Mouse (Mus musculus) embryo, embryonic 10.5 days (tissue): ENCODE results near the gene Nrxn2.

ENCODE experiments used
- DNase-seq: peaks from one replicate; pipeline ENCODE4 v3.0.0-alpha.2; 2015; ENCODE audit warnings: low spot score

Nrxn2 gene

GRCm38 (mm10) chr19:6542367-6543034 is 124.0 kb downstream of the Nrxn2 start, which contains the start of gene Slc22a12:
Slc22a12 (minus strand) TSS chr19:6543032.
- DNase-seq: no peak

GRCm38 (mm10) chr19:6543035-6543383 is 124.5 kb downstream of the Nrxn2 start:
- no peak for DNase-seq

DNA sequence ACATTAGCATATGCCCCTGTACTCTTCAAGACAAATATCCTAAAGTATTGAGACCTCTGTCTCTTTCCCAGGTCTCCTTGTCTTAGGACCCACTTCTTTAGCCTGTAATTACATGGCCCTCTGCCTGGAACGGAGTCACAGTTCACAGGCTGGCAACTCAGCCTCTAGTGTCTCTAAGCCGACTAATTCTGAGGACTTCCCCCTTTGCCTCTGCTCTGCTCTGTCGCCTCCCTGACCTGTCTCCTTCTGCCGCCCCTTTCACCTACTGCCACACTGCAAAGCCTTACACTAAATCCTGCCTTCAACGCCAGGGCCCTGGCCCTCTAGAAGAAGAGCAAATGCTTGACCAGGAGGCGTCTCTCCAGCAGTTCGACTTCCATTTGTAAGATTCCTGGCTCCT is 125.0 kb downstream of the Nrxn2 start:
- no peak for DNase-seq

DNA sequence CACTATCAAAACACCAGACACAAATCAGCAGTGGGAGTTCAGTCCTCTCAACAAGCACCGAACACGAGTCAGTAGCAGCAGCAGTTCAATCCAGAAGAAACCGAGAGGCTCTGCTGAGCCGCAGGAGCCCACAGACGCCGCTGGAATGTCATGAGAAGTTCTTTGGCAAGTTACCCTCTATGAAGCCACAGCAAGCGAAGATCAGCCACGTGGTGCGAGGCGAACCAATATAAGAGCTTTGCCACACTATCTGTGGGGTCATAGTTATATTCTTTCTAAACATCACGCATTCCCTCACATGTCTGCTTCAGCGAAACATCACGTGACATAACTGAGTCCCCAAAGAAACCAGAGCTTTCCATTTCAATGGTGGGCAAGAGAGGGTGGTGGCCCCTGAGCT is 126.2 kb downstream of the Nrxn2 start:
- no peak for DNase-seq

- no peak for DNase-seq
These were observed 127.0 kb downstream of the Nrxn2 start for GRCm38 (mm10) chr19:6545481-6545880.

- DNase-seq: no peak
These were observed 127.6 kb downstream of the Nrxn2 start for GRCm38 (mm10) chr19:6546096-6546495.

DNA sequence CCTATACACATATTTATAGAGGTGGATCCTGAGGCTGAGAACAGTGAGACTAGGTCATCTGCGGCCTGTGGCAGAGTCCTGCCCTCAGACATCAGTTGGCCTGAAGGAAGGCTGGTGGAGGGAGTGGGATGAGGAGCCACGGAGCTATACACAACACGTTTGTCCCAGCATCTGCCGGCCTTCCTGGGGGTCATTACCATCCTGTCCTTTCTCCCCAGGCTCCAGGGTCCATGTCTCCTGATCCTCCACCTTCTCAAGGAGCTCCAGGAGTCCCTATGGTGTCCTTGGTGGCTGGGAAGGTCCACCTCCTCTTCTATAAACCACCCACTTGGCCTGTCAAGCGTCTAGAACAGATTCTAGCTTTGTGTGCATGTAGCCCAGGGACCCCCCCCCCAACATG is 129.3 kb downstream of the Nrxn2 start:
- no peak for DNase-seq

DNA sequence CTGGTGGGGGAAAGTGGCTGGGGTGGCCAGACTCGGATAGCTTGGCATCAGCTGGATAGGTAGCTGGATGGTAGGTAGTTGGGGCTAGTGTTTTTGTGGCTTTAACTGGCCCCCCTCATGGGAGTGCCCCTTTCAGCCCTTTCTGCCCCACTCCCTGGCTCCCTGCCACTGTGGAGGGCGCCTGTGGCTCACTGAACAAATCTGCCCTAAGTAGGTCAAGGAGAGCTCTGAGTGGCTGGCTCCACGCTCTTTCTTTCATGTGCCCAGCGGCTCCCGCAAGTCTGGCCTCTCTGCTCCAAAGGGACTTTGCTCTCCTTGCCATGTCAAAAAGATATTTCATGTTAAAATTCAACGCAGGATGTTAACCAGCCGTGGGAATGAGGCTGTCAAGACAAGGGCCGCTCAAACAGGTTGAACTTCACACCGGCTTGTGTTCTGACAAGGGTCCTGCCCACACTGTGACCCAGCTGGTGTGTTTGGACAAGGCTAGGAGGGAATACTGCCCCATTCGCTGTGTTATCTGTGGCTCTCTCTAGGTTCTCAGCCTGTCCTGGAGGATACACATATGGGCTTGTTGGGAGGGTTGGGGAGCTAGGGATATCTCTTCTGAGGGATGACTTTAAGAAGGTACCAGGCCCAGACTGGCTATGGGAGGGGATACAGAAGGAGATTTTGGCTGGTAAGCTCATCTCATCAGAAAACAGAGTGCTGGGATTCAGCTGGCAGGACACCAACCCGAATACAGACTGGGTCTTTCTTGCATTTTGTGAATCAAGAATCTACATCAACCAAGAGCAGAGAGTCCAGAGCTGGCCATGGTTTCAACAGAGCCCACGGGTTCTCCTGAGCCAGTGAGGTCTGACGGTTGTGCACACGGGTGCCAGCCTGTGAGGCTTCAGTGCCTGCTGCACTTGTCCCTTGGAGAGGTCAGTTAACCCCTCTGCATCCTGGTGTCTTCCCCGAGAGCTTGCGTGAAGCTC is 130.2 kb downstream of the Nrxn2 start:
- no peak for DNase-seq

DNA sequence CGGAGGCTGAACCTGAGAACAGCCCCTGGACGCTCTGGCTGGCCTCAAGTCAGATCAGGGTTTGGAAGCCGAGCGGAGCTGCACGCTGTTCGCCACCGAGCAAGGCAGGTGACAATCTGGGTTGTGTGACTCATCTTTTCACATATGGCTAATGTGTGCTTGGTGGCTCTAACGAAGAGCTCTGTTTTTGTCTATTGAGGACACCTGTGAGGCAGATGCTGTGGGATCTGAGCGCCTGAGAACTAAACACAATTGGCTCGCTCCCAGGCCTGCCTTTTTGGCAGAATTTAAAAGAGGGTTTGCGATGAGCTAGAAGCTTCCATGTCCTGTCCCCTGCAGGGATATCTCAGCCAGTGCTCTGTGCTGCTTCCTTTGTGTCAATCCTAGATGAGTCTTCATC is 131.0 kb downstream of the Nrxn2 start:
- no peak for DNase-seq

DNA sequence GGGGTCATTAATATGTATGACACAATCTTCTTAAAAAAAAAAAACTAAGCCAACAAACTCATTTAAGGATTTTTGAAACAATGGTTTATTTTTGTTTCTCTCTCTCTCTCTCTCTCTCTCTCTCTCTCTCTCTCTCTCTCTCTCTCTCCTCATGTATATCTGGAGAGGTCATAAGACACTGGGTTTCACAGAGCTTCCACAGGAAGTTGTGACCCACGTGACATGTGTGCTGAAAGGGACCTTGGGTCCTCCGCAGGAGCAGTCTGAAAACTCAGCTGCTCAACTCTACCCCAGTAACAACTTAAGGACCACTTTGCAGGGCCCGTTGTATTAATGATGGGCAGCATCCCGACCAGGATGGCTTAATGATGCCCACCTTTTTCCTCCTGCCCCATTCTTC is 132.7 kb downstream of the Nrxn2 start:
- no peak for DNase-seq

DNA sequence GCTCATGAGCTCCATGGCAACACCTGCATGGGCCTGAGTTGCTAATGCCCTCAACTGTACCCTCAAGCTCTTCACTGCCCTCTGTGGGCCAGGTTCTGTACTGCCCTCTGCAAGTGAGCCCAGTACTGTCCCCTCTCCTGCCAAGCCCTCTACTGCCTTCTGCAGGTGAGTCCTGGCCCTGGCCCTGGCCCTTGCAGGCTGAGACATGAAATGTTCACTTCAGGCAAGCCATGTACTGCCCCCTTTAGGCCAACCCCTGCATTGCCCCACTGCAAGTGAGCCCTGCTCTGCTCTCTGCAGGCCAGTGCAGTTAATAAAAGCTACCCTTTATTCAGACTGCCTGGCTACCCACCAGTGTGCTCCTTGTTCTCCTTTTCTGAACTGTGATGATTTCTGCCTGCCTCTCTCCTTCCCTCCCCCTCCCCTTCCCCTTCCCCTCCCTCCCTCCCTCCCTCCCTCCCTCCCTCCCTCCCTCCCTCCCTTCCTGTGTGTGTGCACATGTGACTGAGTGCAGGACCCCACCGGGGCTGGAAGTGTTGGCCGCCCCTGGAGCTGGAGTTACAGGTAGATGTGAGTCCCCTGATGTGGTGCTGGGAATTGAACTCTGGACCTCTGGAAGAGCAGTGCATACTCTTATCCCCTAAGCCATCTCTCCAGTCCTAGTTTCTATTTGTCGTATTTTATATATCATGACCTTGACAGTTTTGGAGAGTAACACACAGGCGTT is 133.9 kb downstream of the Nrxn2 start:
- peak; percentile 53 for DNase-seq

- no peak for DNase-seq
These were observed 134.6 kb downstream of the Nrxn2 start for GRCm38 (mm10) chr19:6553174-6553573.

DNA sequence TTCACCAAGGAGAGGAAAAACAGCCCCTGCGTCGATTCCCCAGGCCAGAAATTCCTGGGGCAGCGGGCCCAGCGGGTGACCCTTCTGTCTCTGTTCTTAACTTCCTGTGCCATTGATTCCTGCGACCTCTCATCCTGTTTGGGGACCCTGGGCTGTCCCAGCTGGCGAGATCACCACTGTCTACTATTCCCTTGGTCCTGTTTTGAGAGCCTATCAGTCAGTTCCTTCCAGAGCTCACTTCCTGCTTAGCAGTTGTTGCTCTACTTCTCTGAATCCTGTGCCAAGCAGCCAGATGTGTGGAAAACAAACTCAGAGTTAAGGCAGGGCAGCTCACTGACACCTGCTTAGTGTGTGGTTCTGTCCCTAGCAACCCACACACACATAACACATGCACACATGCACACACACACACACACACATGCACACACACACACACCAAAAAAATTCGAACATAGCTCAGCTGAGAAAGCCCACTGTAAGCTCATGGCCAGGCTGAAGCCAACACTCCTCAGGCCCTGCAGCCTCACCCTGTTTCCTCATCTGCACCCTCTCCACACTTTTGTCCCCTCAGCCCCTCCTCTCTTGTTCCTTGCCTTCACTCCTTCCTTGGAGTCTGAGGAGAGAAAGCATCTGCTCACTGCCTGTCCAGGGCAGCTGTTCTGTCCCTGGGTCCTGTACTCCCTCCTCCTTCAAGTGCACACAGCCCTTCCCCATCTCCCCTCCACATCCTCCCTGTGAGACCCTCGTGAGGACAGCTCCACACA is 135.5 kb downstream of the Nrxn2 start:
- peak; percentile 15 for DNase-seq

GRCm38 (mm10) chr19:6559576-6559975 is 141.0 kb downstream of the Nrxn2 start:
- peak; percentile 46 for DNase-seq

DNA sequence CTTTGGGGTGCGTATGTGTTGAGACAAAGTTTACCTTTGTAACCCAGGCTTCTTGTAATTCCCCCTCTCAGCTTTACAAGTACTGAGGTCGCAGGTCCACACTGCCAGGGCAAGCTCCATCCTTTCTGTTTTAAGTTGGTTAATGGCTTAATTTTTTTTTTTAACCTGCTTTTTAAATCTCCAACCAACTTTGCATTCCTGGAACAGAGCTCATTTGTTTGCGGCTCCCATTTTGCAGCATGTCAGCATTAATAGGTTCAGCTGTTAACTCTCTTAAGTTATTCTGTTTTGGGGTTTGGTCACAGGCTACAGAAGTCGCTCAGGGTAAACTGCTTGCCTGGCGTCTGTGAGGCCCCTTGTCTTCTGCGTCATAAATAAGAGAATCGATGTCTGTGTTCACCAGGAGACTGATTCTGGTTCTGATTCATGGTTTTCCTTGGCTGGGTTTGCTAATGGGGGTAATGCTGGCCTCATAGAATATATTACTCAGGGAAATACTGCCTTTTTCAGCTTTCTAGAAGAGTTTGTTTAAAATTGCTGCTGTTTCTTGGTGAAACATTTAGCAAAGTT is 141.8 kb downstream of the Nrxn2 start:
- no peak for DNase-seq

DNA sequence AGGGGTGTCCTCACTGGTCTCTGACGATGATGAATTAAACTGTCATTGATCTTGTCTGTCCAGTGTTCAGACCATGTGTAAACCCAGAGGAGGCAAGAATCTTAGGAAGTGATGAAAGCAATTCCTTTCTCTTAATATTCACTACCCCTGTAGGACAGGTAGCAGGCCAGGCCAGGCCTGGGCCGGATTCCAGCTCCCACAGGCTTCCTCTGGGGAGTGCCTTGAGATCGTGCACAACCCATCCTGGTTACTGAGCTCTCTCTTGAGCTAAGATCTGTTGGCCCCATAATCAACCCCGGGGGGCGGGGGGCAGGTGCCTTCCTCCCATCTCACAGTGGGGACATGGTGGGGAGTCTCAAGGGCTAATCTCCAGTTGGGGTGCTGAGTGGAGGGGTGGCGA is 146.6 kb downstream of the Nrxn2 start:
- no peak for DNase-seq

DNA sequence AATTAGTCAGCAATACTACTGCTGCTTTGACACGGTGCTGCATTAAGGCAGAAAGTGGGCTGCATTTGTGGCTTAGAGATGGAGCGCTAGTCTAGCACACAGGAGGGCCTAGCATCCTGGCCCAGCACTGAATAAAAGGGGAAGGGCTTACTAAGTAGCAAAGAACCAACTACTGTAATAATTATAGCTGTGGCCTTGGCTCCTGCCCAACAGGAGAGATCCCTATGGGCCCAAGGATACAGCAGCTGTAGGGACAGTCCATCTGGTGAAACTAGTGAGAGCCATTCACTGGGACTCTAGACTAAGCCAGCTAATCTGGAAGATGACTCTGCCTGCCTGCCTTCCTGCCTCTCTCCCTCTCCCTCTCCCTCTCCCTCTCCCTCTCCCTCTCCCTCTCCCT is 147.9 kb downstream of the Nrxn2 start:
- no peak for DNase-seq

DNA sequence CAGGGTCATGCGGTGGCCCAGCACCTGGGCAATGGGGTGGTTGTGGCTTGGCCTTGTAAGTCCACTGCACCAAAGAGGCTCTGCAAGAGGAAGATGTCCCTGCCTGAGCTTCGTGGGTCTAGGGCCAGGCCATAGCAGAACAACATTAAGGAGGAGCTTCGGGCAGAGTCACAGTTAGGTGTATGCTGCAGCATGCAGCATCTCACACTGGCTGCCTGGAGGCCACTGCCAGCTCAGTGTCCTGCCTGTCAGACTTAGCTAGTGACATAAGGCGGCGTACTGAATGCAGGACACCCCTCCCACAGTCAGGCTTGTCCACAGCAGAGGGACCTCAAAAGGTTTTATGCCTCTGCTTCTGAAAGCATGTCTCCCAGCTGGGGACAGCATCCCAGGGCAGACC is 150.5 kb downstream of the Nrxn2 start:
- no peak for DNase-seq

- DNase-seq: no peak
These were observed 151.0 kb downstream of the Nrxn2 start for GRCm38 (mm10) chr19:6569561-6569960.

GRCm38 (mm10) chr19:6571476-6571875 is 152.9 kb downstream of the Nrxn2 start:
- no peak for DNase-seq

DNA sequence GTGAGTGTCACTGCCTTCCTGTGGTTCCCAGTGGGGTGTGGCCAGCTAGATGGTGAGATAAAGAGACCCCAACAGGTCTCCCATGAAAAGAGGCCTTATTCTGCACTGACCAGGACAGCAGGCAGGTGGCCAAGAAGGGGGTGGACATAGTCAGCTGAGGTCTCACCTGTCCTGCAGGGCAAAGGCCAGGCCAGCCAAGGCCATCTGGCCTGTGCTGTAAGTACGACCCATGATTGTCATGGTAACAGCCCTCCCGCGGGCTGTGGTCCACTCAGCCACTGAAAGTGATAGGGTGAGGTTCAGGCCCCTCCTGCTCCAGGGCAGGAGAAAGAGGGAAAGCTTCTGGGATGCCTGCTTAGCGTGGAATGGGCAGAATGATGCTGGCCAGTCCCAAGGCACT is 153.5 kb downstream of the Nrxn2 start:
- no peak for DNase-seq
